Mouse (Mus musculus) hindbrain, postnatal 0 days (tissue): Measurements from ENCODE around the gene Cox4i2. TPM values are rescaled to one million over a fixed set of nuclear protein-coding genes. Genes with fewer than 3 reads are reported as not detected.

Experiments
- ATAC-seq: fragments of 200-750 bp; cut with Nextera tagmentation; 2 replicates; pipeline ENCODE4 v1.8.0; 2017; ENCODE audit warnings: mild to moderate bottlenecking, moderate TSS enrichment, moderate library complexity
- DNase-seq: peaks from one replicate; pipeline ENCODE4 v3.0.0-alpha.2; 2015; ENCODE audit warnings: low spot score
- H3K27ac ChIP-seq: fragments of 300-500 bp; sonication (generic); 2 replicates; pipeline ENCODE4 v1.5.1; 2014; ENCODE audit warnings: mild to moderate bottlenecking
- H3K27me3 ChIP-seq: fragments of 300-500 bp; sonication (generic); 2 replicates; pipeline ENCODE4 v1.6.1; 2014; ENCODE audit warnings: low read length, mixed read lengths; ENCODE audit not compliant: insufficient read depth
- H3K36me3 ChIP-seq: fragments of 300-500 bp; sonication (generic); 2 replicates; pipeline ENCODE4 v1.6.1; 2014; ENCODE audit warnings: low read length, mixed read lengths; ENCODE audit not compliant: insufficient read depth
- H3K4me1 ChIP-seq: fragments of 300-500 bp; sonication (generic); 2 replicates; pipeline ENCODE4 v1.6.1; 2014; ENCODE audit warnings: antibody characterized with exemption, low read length, mixed read lengths; ENCODE audit not compliant: insufficient read depth
- H3K4me2 ChIP-seq: fragments of 300-500 bp; sonication (generic); 2 replicates; pipeline ENCODE4 v1.6.1; 2014; ENCODE audit warnings: low read depth, mild to moderate bottlenecking, low read length, moderate library complexity, mixed read lengths
- H3K4me3 ChIP-seq: fragments of 300-500 bp; sonication (generic); 2 replicates; pipeline ENCODE4 v1.5.1; 2014; ENCODE audit warnings: low read length
- H3K9ac ChIP-seq: fragments of 300-500 bp; sonication (generic); replicated peaks from 2 replicates; pipeline ENCODE4 v1.6.1; 2014; ENCODE audit warnings: mild to moderate bottlenecking, low read length, moderate library complexity, mixed read lengths
- H3K9me3 ChIP-seq: fragments of 300-500 bp; sonication (generic); 2 replicates; pipeline ENCODE4 v1.6.1; 2016; ENCODE audit warnings: low read length, mixed read lengths
- CTCF ChIP-seq: IDR thresholded peaks from 2 replicates; pipeline ENCODE4 v1.5.1; 2016; ENCODE audit warnings: antibody characterized with exemption, control low read depth, low read depth
- WGBS: fragments of 180-500 bp; shearing (Covaris S2); extraction: QIAGEN DNeasy Blood & Tissue Kit; methylation state at CpG from one replicate; pipeline ENCODE4 v1.1.7; 2014; 5-methylcytosine and 5-hydroxymethylcytosine counted together
- polyA plus RNA-seq: library from polyadenylated mRNA; unstranded; fragments of >200 nt; fragmentation: Nextera tagmentation; extraction: Ambion mirVana; gene quantifications from 2 replicates; pipeline ENCODE4 v1.2.1, GENCODE M21; 2015
- total RNA-seq: library from RNA; depleted of rRNA; stranded (reverse); fragments of >200 nt; gene quantifications from 2 replicates; pipeline ENCODE4 v1.2.3, GENCODE M21; 2014

Cox4i2 gene
- total and polyA plus RNA-seq, 2 experiments from 2014 or later, result 2.1 to 4.8 TPM

DNA sequence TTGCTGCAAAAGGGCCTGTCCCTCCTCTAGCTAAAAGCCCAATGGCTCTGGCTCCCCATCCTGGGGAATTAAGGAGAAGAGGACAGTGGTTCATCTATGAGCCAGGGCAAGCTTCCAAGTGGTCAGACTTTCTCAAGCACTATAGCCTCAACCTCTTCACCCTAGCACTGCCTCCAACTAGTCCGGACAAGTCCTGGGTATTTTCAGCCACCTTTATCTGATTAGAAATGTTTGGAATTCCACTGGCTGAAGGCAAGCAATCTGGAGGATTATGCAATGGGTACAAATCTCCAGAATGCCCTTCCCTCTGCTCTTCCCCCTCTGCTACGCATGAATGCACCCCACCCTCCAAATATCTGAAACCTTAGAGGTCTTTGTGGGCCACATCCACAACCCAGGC lies 38.5 kb downstream of the Cox4i2 start:
- no peaks in the 10 kb centered on the region for H3K36me3 ChIP-seq
- ATAC-seq, result no peak
- H3K4me2 ChIP-seq, result no peak overlapping the region
- H3K9me3 ChIP-seq, result no peaks in the 10 kb centered on the region
- no peak overlapping the region for H3K9ac ChIP-seq
- WGBS, result 72% methylated on average over 2 of the region's 2 CpGs
- peaks cover 7% of the 10 kb centered on the region; the same call in 1 of the 2 replicates for H3K4me1 ChIP-seq
- H3K4me3 ChIP-seq, result no peak overlapping the region
- TF ChIP-seq CTCF, result no peak
- no peak overlapping the region for H3K27ac ChIP-seq
- DNase-seq, result no peak
- no peaks in the 10 kb centered on the region for H3K27me3 ChIP-seq

DNA sequence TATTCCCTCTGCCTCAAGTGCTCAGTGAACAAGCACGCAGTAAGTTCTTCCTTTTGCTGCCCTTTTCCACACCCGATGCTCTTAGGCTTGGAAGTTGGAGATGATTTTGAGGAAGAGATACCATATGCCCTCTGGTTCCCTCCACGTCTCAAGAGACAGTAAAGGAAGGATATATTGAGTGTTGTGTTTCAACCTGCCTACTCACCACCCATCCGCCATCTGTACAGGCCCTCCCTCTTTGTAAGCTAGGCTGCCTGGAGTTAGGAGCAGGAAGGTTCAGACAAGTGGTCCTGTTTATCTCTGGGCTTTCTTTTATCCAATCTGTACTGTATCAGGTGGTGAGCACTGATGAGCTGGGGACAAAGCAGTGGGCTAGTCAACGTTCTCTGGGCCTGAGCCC lies 39.4 kb downstream of the Cox4i2 start:
- H3K36me3 ChIP-seq, result no peaks in the 10 kb centered on the region
- H3K9ac ChIP-seq, result no peak overlapping the region
- H3K9me3 ChIP-seq, result no peaks in the 10 kb centered on the region
- H3K27me3 ChIP-seq, result no peaks in the 10 kb centered on the region
- peaks cover 7% of the 10 kb centered on the region; the same call in 1 of the 2 replicates for H3K4me1 ChIP-seq
- no peak for DNase-seq
- no peak for ATAC-seq
- no peak overlapping the region for H3K4me2 ChIP-seq
- WGBS, result 91% methylated on average over 5 of the region's 5 CpGs
- no peak overlapping the region for H3K27ac ChIP-seq
- no peak for TF ChIP-seq CTCF
- H3K4me3 ChIP-seq, result no peak overlapping the region

DNA sequence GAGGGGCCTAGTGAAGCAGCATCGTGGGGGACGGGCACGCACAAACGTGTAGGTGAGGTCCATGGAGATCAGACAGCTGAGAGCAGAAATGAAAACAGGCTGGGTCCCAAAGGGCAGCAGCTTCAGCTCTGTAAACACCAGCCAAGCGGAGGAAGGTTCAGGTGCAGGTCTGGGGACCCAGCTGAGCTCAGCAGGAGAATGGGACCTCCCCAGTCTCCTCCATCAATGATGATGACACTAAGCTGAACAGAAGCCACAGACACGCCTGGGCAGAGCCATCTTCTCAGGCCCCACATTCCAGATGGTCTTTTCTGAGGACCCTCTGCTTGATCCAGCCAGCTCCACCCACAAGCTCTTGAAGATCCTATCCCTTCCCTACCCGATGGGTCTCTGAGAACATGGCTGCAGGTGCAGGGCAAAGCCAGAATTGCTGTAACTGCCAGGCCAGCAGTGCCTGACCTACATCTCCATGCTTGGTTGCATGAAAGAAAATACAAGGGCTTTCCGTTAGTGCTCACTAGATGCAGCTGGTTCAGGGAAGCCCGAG lies 40.4 kb downstream of the Cox4i2 start:
- no peaks in the 10 kb centered on the region for H3K27me3 ChIP-seq
- no peaks in the 10 kb centered on the region for H3K36me3 ChIP-seq
- 42% methylated on average over 9 of the region's 9 CpGs for WGBS
- peak overlapping the region; percentile 59 for H3K27ac ChIP-seq
- DNase-seq (peak; percentile 48), ATAC-seq (peak; percentile 83)
- H3K4me1 ChIP-seq, result peaks cover 7% of the 10 kb centered on the region; the same call in 1 of the 2 replicates
- no peak overlapping the region for H3K4me3 ChIP-seq
- H3K4me2 ChIP-seq, result no peak overlapping the region
- no peaks in the 10 kb centered on the region for H3K9me3 ChIP-seq
- no peak overlapping the region for H3K9ac ChIP-seq
- no peak for TF ChIP-seq CTCF

DNA sequence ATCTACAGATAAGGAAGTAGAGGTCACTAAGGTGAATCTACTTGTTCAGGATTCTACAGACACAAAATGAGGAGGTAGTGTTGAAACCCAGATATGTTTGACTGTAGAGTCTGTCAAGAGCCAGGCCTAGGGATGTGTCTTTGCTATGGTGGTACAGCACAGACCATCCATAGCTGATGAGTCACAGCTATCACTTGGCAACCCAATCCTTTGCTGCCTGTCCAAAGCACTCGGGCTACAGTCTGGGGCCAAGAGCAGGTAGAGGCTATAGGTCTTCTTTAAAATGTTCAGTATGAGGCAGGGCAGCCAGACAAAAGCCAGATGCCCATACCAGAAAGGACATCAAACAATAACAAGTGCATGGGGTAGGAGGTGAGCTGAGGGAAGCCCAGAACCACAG lies 43.6 kb downstream of the Cox4i2 start:
- Histone ChIP-seq H3K36me3 (no peaks in the 10 kb centered on the region), H3K9ac (no peak overlapping the region), H3K27ac (no peak overlapping the region), H3K4me2 (no peak overlapping the region), H3K27me3 (no peaks in the 10 kb centered on the region), H3K4me1 (peaks cover 7% of the 10 kb centered on the region; the same call in 1 of the 2 replicates), H3K9me3 (no peaks in the 10 kb centered on the region), H3K4me3 (no peak overlapping the region)
- WGBS, result 96% methylated on average over 1 of the region's 1 CpGs
- no peak for DNase-seq
- TF ChIP-seq CTCF, result no peak
- no peak for ATAC-seq

DNA sequence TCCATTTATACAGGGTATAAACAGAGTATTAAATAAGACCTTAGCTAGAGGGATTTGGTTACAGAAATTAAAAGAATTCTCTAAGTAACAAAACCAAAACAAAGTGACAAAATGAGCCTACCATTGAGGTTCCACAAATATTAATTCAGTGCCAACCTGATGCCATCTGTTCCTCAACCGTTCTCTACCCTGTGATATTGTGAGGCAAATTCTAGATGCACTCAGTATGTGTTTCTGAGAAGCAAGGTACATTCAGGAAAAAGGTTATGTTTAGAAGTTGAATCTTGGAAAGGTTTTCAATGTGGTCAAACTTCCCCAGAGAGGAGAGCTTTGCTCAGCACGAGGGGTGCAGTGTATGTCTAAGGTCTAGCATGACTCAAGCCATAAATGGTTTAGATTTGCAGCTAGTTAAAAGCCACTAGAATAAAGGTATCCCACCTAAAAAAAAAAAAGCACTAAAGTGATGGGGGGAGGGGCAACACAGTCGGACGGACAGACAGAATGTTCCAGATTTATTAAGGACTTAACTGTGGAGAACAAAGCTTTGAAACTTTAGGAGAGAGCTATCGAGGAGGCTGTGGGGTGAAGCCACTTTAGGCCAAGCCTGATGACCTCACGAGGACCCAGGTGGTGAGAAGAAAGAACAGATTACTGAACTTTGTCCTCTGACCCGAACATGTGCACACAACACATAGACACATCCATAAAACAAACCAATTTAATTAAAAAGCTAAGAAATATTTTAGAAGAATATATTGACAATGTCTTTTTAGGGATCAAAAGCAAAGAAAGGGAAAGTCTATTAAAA lies 46.2 kb downstream of the Cox4i2 start:
- no peak for ATAC-seq
- no peak for TF ChIP-seq CTCF
- H3K9me3 ChIP-seq, result no peaks in the 10 kb centered on the region
- 0 out of 2 replicates have a peak, but pooled peaks cover 8% of the 10 kb centered on the region for H3K4me1 ChIP-seq
- H3K9ac ChIP-seq, result no peak overlapping the region
- no peak overlapping the region for H3K27ac ChIP-seq
- no peak overlapping the region for H3K4me3 ChIP-seq
- DNase-seq, result no peak
- no peaks in the 10 kb centered on the region for H3K36me3 ChIP-seq
- H3K27me3 ChIP-seq, result no peaks in the 10 kb centered on the region
- H3K4me2 ChIP-seq, result no peak overlapping the region
- 79% methylated on average over 7 of the region's 7 CpGs for WGBS

DNA sequence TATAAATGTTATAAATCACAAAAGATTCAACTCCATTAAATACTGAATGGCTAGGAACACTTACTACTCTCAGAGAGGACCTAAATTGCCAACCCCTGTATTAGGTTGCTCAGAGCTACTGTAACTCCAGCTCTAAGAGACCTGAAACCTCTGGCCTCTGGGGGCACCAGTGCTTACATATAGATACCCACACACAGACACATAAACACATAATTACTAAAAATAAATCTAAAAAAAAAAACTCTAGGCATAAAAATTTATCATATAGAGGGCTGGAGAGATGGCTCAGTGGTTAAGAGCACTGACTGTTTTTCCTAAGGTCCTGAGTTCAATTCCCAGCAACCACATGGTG lies 46.8 kb downstream of the Cox4i2 start:
- Histone ChIP-seq H3K9me3 (no peaks in the 10 kb centered on the region), H3K27me3 (no peaks in the 10 kb centered on the region), H3K9ac (no peak overlapping the region), H3K4me2 (no peak overlapping the region), H3K4me1 (0 out of 2 replicates have a peak, but pooled peaks cover 8% of the 10 kb centered on the region), H3K36me3 (no peaks in the 10 kb centered on the region), H3K4me3 (no peak overlapping the region), H3K27ac (no peak overlapping the region)
- ATAC-seq (no peak), DNase-seq (no peak)
- TF ChIP-seq CTCF, result 0 out of 2 replicates have a peak, but pooled peaks have one; percentile 1

DNA sequence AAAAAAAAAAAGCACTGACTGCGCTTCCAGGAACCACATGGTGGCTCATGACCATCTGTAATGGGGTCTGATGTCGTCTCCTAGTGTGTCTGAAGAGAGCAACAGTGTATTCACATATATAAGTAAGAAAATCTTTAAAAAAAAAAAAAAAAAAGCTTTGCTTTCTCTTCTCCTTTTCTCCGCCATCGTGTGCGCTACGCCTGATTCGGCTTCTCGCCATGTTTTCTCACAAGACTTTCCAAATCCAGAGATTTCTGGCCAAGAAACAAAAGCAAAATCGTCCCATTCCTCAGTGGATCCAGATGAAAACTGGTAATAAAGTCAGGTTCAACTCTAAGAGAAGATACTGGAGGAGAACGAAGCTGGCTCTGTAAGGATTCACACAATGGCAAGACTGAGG lies 48.3 kb downstream of the Cox4i2 start:
- Histone ChIP-seq H3K4me1 (0 out of 2 replicates have a peak, but pooled peaks cover 8% of the 10 kb centered on the region), H3K9ac (no peak overlapping the region), H3K9me3 (no peaks in the 10 kb centered on the region), H3K36me3 (no peaks in the 10 kb centered on the region), H3K4me3 (no peak overlapping the region), H3K27ac (no peak overlapping the region), H3K27me3 (no peaks in the 10 kb centered on the region), H3K4me2 (no peak overlapping the region)
- no peak for TF ChIP-seq CTCF
- WGBS, result 86% methylated on average over 10 of the region's 10 CpGs
- ATAC-seq (no peak), DNase-seq (no peak)
